Mouse (Mus musculus) urinary bladder, adult 18-20 months (tissue): ENCODE results near the gene Hepacam.

Experiments
- DNase-seq, 2 experiments: peaks; one replicate each; pipeline ENCODE4 v3.0.0; 2022; ENCODE audit warnings: low spot score in 2 of 2, mixed read lengths in 2 of 2

Gene Hepacam

DNA sequence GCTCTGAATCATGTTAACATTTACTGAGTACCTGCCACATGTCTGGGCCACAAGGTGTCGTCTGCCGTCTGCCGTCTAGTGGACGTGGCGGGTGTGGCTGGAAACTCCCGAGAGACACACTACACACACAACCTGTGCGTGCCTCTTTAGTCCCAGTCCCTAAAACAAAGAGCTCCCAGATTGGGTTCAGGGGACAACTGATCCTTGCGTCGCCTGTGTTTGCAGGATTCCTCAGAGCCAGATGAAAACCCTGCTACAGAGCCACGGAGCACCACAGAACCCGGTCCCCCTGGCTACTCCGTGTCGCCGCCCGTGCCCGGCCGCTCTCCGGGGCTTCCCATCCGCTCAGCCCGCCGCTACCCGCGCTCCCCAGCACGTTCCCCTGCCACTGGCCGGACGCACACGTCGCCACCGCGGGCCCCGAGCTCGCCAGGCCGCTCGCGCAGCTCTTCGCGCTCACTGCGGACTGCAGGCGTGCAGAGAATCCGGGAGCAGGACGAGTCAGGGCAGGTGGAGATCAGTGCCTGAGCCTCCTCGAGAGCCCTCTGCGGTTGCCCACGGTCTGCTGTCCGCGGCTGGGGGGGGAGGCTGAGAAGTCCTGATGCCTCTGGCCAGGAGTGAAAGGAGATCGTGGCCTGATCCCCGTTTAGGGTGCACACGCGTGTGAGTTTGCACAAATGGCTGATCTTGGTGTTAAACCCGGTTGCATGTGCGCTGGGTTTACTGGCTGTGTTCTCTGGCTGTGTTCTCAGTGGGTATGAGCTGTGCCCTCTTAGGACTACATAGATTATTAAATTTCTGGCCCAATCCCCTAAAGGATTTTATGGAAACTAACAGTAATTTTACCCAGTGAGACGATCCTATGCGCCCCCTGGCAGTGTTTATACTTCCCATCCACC, 17.4 kb downstream of the Hepacam start:
- DNase-seq = peak in 1 of 2 experiments; percentile 44

DNA sequence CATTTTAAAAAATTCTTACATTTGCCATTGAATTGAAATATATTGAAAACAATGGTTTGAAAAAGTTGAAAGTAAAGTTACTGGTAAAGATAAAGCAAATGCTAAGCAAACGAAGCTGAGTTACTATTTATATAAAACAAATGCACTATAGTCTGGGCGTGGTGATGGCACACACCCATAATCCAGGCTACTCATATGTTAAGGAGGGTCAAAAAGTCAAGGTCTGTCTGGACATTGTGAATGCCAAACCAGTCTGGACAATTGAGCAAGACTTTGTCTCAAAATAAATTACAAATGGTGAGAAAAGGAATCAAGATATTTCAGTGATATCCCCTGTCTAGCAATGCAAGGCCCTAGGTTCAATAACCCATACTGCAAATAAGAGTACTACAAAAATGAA, 23.7 kb downstream of the Hepacam start:
- no peak for DNase-seq

DNA sequence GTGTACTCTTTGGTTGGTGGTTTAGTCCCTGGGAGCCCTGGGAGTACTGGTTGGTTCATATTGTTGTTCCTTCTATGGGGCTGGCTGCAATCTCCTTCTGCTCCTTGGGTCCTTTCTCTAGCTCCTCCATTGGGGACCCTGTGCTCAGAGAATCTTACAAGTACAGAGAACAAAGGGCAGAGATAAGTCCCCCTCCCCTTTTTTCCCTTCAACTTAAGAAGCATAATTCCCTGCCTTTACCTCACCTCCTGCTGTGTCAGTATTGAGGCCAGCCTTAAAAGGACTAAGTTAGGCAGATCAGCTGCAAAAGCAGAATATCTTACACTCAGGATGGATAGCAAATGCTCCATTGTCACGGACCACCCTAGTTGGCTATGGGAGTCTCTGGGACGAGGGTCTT, 24.9 kb downstream of the Hepacam start:
- DNase-seq = no peak

DNA sequence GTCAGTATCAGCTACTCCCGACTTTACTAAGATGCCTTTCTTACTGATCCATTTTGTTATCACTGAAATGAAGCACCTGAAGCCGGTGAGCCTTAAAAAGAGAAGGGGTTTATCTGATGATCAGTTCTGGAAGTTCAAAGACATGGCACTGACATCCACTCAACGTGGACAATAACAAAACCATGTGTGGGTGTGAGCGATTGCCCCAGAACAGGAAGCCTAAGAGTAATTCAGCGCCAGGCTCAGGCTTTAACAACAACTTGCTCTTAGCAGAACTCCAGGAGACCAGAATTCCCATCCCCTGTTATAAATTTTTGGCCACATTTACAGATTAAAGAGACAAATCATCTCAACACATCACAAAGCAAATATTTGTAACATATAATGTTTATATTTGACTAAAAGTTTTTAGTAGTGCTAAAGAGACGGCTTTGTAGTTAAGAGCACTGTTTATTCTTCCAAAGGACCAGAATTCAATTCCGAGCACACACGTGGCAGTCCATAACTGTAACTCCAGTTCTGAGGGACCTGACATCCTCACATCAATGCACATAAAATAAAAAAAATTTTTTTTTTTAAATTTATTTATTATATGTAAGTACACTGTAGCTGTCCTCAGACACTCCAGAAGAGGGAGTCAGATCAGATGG, 26.5 kb downstream of the Hepacam start:
- DNase-seq = no peak

DNA sequence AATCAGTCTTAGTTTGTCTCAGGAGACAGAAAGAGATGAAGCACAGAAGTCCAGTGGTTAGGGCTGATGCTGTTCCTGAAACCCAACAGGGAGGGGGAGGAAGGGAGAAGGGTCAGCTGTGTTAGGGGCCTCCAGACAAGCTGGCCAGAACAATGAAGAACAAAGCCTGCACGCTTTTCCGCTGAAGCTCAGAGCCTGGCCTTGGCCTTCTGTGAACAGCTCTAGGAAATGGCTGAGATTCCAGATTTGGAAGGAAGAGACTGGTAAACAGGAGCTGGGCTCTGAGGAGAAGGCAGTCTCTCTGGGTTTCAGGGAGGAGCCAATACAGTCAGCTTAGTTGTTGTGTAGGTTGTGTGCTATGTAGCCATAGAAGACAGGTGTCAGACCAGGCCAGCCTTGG, 33.4 kb downstream of the Hepacam start:
- DNase-seq = no peak

DNA sequence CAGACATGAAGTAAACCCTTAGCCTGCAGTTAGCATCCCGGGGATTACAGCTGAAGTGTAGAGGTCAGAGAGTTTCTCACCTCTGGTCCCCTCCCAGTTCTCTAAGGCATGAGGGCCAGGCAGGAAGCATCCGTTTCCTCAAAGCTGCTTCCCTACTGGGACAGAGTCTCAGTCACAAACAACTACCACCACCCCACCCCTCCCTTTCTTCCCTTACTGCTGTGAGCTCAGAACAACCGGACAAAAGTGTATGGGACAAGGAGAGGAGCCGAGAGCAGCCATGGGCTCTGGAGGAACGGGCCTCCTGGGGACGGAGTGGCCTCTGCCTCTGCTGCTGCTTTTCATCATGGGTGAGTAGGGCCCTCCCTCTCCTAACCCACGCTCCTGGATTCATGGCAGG, 34.7 kb downstream of the Hepacam start, which contains the start of gene Robo4:
Robo4 (plus strand) TSS at position 96 of the 400 bp plus-strand sequence.
- no peak for DNase-seq

DNA sequence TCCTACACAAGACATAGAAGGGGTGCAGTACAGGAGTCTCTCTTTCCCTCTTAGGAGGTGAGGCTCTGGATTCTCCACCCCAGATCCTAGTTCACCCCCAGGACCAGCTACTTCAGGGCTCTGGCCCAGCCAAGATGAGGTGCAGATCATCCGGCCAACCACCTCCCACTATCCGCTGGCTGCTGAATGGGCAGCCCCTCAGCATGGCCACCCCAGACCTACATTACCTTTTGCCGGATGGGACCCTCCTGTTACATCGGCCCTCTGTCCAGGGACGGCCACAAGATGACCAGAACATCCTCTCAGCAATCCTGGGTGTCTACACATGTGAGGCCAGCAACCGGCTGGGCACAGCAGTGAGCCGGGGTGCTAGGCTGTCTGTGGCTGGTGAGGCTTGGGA, 35.4 kb downstream of the Hepacam start:
- DNase-seq = no peak

DNA sequence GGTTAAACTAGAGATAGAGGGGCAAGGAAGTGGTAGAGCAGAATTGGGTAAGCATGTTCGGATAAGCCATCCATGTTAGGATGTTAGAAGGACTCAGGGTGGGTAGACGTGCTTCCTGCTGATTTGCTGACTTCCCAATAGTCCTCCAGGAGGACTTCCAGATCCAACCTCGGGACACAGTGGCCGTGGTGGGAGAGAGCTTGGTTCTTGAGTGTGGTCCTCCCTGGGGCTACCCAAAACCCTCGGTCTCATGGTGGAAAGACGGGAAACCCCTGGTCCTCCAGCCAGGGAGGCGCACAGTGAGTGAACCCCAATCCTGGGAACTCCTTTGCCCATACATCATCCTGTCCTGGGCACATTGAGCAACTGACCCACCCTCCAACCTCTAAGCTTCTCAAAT, 35.9 kb downstream of the Hepacam start:
- no peak for DNase-seq

DNA sequence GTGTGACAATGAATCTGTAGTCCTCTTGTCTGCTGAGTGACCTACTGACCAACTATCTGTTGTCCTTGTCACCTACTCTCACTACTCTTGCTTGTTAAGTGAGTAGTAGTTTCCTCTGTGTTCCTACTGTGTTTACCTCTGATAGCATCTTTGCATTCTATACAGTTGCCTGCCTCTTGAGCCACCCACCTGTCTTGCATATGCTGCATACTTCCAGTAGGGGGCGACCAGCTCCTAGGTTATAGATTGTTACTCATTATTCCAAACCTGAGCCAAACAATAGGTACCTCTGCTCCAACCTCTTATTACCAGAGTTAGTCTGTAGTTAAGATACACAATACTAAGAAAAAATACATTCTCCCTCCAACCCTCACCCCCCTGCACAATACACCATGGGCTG, 39.2 kb downstream of the Hepacam start:
- DNase-seq = no peak

DNA sequence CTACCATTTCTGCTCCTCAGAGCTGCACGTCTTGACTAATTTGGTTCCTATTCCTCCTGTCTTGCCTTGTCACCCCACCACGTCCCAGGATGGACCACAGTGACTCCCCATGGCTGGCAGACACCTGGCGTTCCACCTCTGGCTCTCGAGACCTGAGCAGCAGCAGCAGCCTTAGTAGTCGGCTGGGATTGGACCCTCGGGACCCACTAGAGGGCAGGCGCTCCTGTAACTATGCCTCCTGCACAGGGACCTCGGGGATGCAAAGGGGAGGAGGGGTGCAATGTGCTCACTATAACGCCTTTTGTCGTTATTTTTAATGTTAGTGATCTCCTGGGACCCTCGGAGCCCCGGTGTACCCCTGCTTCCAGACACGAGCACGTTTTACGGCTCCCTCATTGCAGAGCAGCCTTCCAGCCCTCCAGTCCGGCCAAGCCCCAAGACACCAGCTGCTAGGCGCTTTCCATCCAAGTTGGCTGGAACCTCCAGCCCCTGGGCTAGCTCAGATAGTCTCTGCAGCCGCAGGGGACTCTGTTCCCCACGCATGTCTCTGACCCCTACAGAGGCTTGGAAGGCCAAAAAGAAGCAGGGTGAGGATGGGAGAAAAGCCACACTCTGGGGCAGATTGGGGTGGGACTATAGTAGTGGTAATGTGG, 40.8 kb downstream of the Hepacam start:
- DNase-seq = no peak

DNA sequence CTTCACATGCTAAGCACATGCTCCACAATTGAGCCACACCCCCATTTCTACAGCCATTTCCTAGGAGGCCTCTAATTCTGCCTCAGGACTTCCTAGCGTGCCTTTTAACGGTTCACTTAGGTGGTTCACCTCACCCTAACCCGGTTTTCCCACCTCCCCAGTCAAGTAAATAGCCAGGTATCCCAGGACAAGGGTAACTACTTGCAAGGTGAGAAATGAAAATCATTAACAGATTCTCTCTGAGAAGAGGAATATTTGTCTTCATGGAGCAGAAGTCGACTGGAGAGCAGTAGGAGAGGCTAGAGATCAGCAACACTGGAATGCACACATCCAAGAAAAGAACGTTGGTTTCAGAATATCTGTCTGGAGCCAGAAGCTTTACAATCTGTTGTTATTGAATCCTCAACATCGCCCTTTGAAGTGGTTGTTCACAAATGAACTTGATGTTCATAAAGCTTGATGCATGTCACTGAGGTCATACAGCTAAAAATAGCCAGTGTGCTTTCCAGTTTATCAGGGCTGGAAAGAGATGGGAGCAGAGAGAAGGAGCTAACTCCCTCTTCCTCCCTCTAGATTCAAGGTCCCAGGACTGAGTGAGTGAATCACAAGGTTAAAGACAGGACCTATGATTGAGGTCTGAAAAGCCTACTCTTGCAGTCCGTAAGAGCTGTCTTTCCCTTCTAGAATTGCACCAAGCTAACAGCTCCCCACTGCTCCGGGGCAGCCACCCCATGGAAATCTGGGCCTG, 42.7 kb downstream of the Hepacam start:
- no peak for DNase-seq

DNA sequence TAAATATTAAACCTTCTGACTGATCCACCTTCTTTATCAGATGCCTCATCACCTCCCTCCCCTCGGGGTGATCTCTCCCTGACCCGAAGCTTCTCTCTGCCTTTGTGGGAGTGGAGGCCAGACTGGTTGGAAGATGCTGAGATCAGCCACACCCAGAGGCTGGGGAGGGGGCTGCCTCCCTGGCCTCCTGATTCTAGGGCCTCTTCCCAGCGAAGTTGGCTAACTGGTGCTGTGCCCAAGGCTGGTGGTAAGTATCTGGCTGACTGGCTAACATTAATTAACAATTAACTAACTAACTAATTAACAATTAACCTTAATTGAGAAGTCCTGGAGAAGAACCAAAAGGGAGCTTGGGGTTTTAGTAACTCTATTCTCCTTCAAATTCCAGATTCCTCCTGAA, 45.8 kb downstream of the Hepacam start:
- DNase-seq = no peak

DNA sequence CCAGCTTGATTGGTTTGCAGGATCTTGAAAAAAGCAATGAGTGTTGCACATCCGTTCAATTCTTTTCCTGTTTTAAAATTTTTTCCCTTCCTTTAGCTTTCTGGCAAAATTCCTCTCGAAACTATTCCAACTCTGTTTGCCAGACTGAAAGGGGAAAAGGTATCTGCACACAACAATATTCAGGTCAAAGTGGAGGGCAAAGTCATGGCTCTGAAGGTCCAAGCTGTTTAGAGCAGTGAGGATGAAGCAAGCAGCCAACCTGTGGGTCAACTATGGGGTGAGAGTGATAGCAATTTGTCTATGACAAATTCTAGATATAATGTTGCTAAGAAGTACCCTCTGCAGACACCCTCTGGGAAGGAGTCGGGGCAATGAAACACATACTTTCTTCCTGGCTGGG, 47.5 kb downstream of the Hepacam start:
- DNase-seq = no peak

DNA sequence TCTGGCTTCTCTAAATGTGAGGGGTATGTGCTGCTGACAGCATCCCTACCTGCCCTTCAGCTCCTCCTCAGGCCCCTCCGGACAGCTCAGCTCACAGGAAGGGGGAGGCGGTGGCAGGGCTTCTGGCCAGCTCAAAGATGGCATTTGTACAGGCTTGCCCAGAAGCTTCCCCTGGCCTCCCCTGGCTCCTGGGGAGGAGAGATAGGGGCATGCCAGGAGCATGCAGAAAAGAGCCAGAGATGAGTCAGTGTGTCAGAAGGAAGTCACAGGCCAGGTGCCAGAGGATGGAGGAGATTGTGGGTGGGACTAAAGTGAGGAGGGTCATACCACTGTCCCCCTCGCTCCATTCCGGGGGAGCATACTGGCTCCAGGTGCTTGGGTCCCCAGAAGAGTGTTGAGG, 51.6 kb downstream of the Hepacam start:
- no peak for DNase-seq

DNA sequence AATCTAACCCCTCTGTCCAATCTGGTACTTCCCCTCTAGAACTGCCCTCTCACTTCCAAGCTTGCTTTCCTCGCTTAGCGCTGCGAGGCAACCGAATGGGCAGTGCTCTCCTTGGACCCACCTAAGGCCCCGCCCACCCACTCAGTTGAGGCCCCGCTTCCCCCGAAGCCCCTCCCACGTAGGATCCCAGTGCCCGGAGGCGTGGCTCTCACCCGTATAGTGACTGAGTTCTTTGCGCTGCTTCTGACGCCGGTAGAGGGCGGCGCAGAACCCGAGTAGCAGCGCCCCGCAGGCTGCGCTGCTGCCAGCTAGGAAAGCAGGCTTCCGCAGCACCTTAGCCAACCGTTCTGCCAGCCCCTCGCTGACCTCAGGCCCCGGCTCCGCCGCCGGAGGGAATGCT, 53.5 kb downstream of the Hepacam start:
- peak; percentile 54 to 72 for DNase-seq

DNA sequence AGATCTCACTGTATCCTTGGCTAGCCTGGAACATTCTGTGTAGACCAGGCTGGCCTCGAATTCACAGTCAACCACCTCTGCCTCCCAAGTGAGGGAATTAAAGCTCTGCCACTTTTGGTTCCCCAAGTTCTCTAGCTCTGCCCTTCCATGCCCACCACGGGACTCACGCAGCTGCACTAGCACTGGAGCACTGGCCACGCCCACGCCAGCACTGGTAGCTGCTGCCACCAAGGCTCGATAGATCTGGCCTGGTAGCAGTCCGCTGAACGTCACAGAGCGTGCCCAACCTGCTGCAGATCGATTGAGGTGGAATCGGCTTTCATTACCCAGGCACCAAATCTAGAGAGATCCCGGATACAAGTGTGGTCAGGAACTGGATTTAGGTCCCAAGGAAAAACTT, 54.1 kb downstream of the Hepacam start:
- DNase-seq = no peak

DNA sequence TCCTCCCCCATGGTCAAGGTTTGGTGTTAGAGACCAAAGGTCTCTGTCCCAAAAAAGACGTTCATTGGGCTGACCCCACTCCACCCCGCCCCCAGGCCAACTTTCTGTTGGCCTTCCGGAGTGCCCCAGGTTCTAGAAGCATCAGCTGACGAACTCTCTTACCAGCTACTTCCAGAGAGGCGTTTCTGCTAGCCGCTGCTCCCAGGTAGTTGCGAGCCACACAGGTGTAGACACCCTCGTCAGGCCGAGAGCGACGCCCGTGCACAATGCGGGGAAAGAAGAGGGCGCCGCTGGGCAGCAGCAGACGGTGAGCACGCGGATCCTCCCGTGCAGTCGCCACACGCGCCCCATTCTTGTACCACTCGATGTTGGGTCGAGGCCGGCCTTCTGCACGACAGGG, 62.2 kb downstream of the Hepacam start:
- no peak for DNase-seq

DNA sequence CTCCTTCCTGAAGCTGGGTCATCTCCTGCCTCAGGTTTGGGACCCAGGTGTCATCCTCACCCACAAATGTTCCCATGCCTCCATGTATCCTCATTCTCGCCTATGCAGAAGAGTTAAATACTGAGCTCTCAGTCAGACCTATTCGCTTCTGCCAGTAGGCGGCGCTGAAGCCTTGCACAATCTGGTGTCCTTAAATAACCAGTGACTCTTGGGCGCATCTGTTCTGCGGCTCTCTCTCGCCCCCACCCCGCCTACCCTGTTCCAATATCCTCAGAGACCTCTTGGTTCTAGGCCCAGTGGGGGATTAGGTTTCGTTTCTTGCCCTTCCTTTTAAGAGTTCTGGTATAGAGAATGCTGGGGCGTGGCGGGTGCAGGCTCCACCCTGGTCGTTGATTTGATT, 63.4 kb downstream of the Hepacam start:
- DNase-seq = peak; percentile 62 to 78

DNA sequence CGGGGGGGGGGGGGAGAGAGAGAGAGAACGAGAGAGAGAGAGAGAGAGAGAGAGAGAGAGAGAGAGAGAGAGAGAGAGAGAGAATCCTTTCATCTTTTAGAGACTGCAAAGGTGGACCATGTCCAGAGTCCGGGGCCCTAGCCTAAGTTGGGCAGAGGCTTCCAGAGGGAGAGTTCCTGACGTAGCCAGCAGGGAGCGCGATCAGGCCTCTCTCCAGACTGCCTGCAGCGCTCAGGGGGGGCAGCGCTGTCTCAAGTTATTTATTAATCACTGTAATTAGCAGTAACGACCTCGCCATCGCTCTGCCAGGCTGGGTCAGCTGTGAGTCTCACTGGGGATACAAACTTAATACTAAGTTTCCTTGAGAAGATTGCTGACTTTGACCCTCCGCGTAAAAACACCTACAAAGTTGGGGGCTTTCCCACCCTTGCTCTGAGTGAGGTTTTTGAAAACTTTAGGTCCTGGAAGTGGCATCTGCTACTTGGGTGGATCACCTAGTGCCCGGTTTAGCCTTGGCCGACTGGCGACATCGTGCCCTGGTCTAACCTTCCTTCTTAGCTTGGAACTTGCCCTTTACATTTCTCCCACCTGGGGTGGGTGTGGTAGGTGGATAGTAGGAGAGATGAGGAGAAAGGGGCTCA, 65.0 kb downstream of the Hepacam start:
- peak in 1 of 2 experiments; percentile 19 for DNase-seq

DNA sequence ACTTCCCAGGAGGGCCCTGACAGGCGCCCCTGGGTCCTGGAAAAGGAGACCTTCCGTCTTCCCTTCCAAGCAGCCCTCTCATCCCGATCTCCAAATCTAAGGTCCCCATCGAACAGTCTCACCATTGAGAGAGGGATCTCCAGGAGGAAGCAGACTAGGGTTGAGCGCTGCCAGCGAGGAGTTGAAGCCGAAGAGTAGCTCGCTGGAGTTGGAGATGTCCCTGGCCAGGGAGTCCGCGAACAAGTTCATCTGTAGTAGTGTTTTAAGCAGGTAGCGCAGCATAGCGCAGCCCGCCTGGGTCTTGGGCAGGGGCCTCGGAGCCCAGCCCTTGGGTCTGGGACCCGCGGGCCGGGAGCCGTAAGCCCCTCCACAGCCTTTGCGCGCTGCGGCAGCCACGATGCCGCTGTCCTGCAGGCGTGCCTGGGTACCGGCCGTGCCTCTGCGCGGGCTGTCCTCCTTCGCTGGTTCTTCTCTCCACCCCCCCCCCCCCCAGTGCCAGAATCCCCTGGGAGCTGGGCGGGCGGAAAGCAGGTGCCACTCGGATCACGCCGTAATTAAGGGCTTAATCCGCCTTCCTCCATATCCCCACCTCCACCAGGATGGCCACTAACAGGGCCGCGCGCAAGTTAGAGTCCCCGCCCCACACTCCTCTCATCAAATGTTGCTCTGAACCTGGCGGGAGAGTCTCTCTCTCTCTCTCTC, 65.7 kb downstream of the Hepacam start, which contains the start of gene Robo3:
Robo3 (minus strand) TSS at position 527 of the 702 bp plus-strand sequence.
- peak in 1 of 2 experiments; percentile 10 for DNase-seq
